Mouse (Mus musculus) gastrocnemius, postnatal 10 days (tissue): Measurements from ENCODE around the gene Btnl10. TPM values are rescaled to one million over a fixed set of nuclear protein-coding genes. Genes with fewer than 3 reads are reported as not detected.
"Not testable (repeated sequence)": the region's sequence is repeated elsewhere in the genome, so short reads cannot be mapped to it uniquely, and the experiment has no call there.

Experiments
- DNase-seq: peaks from one replicate; pipeline ENCODE4 v3.0.0; 2021; ENCODE audit warnings: mixed read lengths
- total RNA-seq, 2 experiments: library from RNA; stranded (reverse); gene quantifications; 2 replicates each; pipeline ENCODE4 v1.2.3; 2021

Btnl10 gene
- total RNA-seq, 2 experiments from 2014 or later, result 1.1 TPM; not detected in 1

GRCm38 (mm10) chr11:58930254-58930653, 12.5 kb downstream of the Btnl10 start:
- DNase-seq, result no peak

- DNase-seq, result no peak
These were observed 13.9 kb downstream of the Btnl10 start for GRCm38 (mm10) chr11:58931576-58931975.

- no peak for DNase-seq
These were observed 20.2 kb downstream of the Btnl10 start for GRCm38 (mm10) chr11:58937909-58938308.

- DNase-seq, result peak; percentile 89
These were observed 20.8 kb downstream of the Btnl10 start, which contains the start of gene Rnf187 for GRCm38 (mm10) chr11:58938322-58939087. Gene Rnf187, minus strand, starts transcription at chr11:58938916.

DNA sequence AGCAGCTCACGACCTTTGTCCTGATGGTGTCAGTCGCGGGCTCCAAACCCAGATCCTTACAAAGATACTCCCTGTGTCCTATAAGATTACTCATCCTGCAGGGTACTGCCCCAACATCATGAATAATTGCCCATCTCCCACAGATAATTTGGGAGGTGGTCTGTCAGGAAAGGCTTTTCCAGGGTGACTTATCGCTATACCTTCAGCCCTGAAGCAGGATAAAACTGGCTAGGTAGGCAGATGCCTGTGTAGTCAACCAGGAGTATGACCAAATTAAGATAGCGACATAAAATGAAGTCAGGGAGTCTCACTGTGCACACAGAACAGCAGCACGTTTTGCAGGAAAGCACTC, 21.4 kb downstream of the Btnl10 start:
- DNase-seq, result no peak

GRCm38 (mm10) chr11:58944136-58944535, 26.4 kb downstream of the Btnl10 start:
- DNase-seq, result no peak

DNA sequence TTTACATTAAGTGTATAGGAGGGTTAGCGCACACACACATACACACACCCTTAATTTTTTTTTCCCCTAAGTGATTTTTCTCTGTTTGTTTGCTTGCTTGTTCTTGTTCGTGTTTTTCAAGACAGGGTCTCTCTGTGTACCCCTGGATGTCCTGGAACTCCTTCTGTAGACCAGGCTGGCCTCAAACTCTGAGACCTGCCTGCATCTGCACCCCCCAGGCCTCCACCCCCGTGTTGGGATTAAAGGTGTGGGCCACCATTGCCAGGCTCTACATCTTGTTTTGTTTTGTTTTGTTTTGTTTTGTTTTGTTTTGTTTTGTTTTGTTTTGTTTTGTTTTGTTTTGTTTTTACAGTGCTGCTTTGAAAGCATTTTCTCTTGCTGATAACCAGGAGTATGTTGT, 29.6 kb downstream of the Btnl10 start:
- DNase-seq, result no peak

- DNase-seq, result no peak
These were observed 30.3 kb downstream of the Btnl10 start for GRCm38 (mm10) chr11:58947798-58948528.

DNA sequence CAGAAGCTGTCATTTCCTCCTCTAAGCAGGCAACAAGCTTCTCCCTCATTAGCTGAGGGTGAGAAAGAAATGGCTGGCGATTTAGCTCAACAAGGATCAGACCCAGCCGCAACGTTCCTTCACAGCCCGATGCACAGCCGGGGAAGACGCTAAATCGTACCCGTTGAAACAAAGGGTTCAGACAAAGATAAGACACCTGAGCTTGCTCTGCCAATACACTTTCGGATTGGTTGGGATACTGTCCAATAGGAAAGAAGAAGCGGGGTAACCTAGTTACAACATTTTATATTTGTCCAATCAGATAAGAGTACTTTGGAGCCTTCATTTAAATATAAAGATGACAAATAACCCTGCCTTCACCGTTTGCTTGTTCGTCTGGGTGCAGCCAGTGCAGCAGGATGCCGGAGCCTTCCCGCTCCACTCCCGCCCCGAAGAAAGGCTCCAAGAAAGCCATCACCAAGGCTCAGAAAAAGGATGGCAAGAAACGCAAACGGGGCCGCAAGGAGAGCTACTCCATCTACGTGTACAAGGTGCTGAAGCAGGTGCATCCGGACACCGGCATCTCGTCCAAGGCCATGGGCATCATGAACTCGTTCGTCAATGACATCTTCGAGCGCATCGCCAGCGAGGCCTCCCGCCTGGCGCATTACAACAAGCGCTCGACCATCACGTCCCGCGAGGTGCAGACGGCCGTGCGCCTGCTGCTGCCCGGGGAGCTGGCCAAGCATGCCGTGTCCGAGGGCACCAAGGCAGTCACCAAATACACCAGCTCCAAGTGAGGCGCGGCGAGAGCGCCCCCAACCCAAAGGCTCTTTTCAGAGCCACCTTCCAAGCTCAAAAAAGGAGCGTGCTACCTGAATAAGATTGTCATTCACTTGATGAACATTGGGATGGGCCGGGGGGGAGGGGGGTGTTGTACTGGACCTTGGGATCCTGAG, 31.1 kb downstream of the Btnl10 start, which contains the start of gene Hist3h2ba:
Gene Hist3h2ba, plus strand, starts transcription at position 379 of the 938 bp plus-strand sequence.
- peak; percentile 34 for DNase-seq

GRCm38 (mm10) chr11:58949480-58950431, 32.0 kb downstream of the Btnl10 start:
- no peak for DNase-seq

DNA sequence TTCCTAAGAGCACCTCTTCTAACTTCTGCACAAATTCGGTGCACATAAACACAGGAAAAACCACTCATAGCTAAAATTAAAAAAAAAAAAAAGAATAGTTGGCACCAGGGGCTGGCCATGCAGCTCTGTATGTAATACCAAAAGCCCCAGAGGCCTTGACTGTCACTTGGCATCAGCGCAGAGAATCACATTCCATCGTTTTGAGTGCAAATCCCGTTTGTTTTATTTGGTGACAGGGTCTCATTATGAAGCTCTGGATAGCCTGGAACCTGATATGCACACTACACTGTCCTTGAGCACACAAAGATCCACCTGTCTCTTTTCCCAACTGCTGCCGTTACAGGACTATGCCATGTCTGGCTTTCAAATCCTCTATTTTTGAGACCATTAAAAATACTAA, 33.5 kb downstream of the Btnl10 start:
- no peak for DNase-seq

GRCm38 (mm10) chr11:58953351-58954169, 35.9 kb downstream of the Btnl10 start:
- no peak for DNase-seq

GRCm38 (mm10) chr11:58954170-58954419, 36.4 kb downstream of the Btnl10 start:
- not testable (repeated sequence) for DNase-seq

DNA sequence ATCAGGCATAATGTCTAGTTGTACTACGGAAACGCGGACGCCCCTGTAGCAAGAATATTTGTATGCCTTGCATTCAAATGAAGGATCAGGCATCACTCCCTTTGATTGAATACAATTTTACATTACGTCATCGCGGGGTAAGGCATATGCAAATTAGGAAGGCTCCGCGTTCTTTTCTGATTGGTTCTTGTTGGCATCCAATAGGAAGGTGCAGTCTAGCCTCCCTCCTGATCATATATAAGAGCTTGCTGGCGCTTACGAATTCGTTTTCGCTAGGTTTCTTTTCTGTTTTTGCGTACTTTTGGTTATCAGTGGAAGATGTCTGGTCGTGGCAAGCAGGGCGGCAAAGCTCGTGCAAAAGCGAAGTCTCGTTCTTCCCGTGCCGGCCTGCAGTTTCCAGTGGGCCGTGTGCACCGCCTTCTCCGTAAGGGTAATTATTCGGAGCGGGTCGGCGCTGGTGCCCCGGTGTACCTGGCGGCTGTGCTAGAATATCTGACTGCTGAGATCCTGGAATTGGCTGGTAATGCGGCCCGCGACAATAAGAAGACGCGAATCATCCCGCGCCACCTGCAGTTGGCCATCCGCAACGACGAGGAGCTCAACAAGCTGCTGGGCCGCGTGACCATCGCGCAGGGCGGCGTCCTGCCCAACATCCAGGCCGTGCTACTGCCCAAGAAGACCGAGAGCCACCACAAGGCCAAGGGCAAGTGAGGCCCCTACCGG, 36.9 kb downstream of the Btnl10 start, which contains the start of the genes Hist3h2a and Trim17:
Gene Hist3h2a, plus strand, starts transcription at position 266 of the 723 bp plus-strand sequence.
Gene Trim17, plus strand, starts transcription at position 266 of the 723 bp plus-strand sequence.
- peak; percentile 80 for DNase-seq

DNA sequence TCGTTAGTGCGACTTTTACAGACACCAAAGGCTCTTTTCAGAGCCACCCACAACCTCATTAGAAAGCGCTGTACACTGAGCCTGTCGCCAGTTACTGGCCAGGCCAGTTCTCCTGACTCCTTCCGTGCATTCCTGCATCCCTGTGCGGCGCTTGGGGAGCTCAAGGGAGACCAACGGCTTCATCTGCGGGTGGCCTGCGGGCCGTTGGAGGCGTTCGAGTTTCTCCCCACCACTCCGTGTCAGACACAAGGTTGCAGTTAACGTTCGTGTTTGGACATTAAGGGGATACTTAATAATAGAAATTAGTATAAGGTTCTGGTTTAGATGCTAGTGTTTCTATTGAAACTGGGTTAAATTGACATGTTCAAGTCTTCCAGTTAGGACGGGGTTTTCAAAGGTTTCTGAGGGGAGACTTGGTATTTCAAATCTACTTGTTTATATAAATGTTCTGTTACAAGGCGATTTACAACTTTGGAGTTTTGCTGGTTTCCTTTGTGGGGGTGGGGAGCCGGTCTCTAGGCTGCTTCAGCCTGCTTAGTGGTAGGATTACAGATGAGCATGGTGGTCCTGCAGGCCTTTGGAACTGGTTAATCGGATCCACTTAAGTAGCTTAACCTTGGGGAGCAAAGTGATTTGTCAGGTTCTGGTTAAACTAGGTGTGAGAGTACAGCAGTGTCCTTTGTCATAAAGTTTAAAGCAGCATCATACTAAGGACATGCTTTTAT, 37.6 kb downstream of the Btnl10 start:
- no peak for DNase-seq

DNA sequence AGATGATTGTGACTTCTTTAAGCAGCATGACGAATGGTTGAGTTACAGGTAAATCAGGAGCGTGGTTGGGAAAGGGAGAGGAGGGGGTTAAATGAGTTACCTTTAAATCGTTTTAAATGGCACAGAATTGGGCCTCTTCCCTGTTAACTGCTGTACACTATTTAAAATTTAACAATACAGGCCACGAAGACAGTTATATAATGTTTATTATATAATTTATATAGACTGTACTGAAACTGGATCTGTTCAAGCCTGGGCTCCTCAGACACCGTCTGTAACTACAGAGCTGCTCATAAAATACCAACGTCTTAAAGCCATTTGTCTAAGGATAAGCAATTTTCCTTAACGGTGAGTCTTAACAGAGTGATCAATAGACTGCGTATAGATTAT, 38.2 kb downstream of the Btnl10 start:
- DNase-seq, result no peak

- DNase-seq, result no peak
These were observed 39.7 kb downstream of the Btnl10 start for GRCm38 (mm10) chr11:58957226-58957914.

DNA sequence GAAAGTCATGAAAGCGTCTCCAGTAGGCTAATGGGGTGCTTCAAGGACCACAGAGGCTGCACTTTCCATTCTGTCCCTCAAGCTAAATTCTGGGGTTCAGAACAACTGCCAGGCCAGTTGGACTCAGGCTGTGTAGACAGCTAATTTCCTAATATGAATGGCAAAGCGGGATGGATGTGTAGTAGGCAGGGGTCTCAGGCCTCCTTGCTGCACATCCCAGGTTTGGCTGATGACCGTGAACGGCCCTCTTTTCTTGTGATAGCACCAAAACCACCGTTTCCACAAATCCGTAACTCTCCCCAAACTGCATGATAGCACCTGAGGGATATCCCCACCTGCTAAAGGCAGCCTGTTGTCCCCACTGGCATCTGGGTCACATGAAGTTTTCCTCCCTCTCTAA, 40.8 kb downstream of the Btnl10 start:
- no peak for DNase-seq
